Mouse (Mus musculus) gastrocnemius, postnatal 36 days (tissue): ENCODE measurements at regions not wholly inside any gene's neighbourhood (a gene's known extent, or its start where the extent isn't known, plus 50 kb on each side); places are given as distances from the start of the nearest gene placed in this dataset.

Source experiments
- DNase-seq, 2 experiments: peaks; one replicate each; pipeline ENCODE4 v3.0.0; 2022
- intact Hi-C: fragments of 180-260 bp; cut with DNase I; formaldehyde crosslinking; loops from one replicate; pipeline ENCODE4 v1.15.1; 2025

- DNase-seq, result no peak
- intact Hi-C loops, result no loop called here
These were observed 150.5 kb upstream of the Wdr11 start for GRCm38 (mm10) chr7:129441085-129441617.

GRCm38 (mm10) chr7:129469496-129469895, 122.2 kb upstream of the Wdr11 start:
- intact Hi-C loops, result no loop called here
- DNase-seq, result peak in 1 of 2 experiments; percentile 7

- no peak for DNase-seq
- intact Hi-C loops, result no loop called here
These were observed 107.9 kb upstream of the Wdr11 start for GRCm38 (mm10) chr7:129483736-129484135.

DNA sequence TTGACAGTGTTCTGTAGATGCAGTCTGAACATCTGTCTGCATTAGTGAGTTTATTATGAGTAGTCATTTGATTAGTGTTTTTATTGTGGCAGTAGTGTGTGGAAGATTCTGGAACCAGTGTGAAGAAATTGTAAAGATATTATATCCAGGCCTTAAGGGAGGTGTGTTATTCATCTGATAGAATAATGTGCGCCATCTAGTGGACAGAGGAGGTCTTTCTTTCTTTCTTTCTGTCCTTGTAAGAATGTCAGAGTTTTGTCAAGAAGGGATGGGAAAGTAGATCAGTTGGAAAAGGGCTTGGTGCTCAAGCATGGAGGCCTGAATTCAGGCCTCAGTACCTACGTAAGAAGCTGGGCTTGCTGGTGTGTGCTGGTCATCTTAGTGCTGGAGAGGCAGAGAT, 84.8 kb upstream of the Wdr11 start:
- intact Hi-C loops, result loop anchor here (2.0 to 10.0 kb wide), 2 partner anchors 272 to 648 kb away; no protein-coding TSS in a partner anchor
- DNase-seq, result no peak

DNA sequence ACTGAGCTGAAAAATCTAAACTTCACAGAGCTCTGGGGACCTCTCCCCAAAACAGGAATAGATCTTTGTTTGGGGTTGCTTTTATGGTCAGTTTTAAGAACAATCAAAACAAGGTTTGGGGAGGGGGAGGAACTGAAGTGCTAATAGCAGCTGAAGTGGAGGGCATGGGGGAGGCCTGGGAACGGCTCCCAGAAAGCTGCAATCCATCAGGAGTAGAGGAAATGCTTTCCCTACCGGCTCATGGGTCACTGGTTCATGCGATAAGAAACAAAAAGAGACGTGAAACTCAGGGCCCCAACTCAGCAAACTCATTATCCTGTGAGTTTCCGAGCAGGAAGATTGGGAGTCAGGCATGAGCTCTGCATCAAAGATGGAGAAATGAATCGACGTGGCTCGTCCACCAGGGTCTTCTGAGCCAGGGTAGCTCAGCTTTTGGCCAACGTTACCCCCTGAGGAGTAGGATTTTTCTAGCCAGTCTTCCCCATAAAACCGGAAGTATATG, 82.0 kb upstream of the Wdr11 start:
- intact Hi-C loops, result loop anchor here (10.0 kb wide), 1 partner anchor 275 kb away; no protein-coding TSS in a partner anchor
- no peak for DNase-seq

DNA sequence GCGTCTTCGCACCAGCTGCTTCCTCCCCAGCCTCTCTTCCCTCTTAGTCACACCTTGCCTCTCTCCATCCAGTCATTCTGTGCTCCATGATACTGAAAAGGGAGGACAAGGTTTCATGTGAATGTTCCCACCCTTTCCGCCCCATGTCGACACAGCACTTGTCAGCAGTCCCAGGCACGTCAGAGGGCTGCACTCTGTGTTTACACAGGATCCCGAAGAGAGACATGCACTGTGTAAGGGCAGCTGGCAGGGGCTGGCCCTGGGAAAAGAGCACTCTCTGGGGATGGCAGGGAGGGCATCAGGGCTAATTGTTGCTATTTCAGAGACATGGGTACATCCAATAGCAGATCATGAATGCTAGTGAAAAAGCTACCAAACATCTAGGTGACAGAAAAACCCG, 77.0 kb upstream of the Wdr11 start:
- no peak for DNase-seq
- intact Hi-C loops, result no loop called here

GRCm38 (mm10) chr7:129524369-129524915, 67.2 kb upstream of the Wdr11 start:
- intact Hi-C loops, result loop anchor here (5.0 kb wide), 1 partner anchor 538 kb away; no protein-coding TSS in a partner anchor
- DNase-seq, result no peak

GRCm38 (mm10) chr7:129525985-129526384, 65.7 kb upstream of the Wdr11 start:
- DNase-seq, result no peak
- intact Hi-C loops, result no loop called here

- intact Hi-C loops, result no loop called here
- no peak for DNase-seq
These were observed 63.4 kb upstream of the Wdr11 start for GRCm38 (mm10) chr7:129528263-129528662.

GRCm38 (mm10) chr7:129533366-129533905, 58.2 kb upstream of the Wdr11 start:
- no peak for DNase-seq
- intact Hi-C loops, result no loop called here
